Mouse (Mus musculus): ENCODE results near the gene Mrps18b.

DNA sequence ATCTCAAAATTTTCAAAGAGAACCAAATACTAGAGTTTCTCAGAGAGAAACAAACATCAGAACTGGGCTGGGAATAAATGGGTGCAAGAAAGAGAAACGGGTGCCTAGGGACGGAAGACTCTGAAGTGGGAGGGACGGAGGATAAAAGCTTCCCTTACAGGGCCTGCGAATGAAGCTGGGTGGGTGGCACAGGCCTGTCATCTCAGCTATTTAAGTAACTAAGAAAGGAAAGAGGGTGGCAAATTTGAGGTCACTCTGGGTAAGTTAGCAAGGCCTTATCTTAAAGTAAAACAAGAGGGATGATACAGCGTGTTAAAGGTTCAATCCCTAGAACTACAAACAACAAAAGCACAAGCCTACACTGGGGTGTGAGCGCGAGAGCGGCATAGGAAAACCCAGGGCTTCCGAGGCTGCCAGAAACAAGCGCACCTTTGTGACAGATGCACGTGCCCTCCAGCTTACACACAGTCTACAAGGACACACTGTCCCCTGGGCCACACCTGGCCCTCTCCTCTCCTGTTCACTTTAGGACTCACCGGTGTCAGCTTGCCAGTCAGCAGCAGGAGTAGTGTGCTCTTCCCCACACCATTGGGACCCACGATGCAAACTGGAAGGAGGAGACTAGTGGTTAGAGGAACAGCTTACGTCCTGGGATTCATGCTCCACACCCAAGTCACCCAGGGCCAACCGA is 42.5 kb upstream of the Mrps18b start:
- no peak for TF ChIP-seq CTCF (IDR thresholded peaks at IDR 0.05; ENCODE audit: borderline replicate concordance, insufficient read depth, low read length)
- TF ChIP-seq POLR2A (IDR thresholded peaks at IDR 0.05; ENCODE audit: low read depth, low read length): no peak
